Mouse (Mus musculus): Measurements from ENCODE around the gene 1700011L22Rik.

The 1700011L22Rik gene

DNA sequence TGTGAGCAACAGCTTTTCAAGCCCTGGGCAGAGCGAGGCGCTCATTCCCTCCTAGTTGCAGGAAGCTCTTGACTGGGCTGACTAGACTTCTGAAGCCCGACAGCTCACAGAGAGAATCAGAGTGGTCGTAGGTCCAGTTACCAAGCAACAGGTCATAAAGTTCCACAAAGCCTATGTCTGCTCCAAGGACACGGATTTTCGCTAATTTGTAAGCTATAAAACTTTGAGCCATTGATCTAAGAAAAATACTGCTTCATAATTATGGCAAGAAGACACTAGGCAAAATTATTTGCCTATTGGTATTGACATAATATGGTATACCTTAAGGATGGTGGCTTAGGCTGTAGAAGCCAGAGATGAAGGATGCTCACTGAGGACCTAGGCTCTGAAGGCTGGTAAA, at the start of gene 1700011L22Rik:
Gene 1700011L22Rik (minus strand): TSS at position 101 of the 400 bp plus-strand sequence.
- no peak for DNase-seq

DNA sequence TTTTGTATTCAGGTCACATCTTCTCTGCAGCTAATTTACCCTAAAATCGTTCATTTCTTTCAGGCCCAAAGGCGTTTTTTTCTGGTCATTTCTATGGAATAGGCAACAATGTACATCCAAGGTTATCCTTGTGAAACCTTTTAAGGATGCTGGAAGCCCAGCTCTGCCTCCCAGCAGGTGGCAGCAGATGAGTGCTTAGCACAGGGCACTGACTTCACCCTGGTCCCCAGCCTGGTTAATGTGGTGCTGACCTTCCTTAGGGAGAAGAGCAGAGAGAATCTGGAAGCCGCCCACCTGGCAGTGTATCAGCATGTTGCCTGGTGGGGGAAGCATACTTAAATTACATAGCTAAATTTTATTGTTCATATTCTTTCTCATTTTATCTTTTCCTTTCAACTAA, 49.4 kb upstream of the 1700011L22Rik start:
- DNase-seq: peak; percentile 90

GRCm38 (mm10) chr8:79295276-79296105, 47.1 kb upstream of the 1700011L22Rik start:
- DNase-seq: no peak

- peak; percentile 99 for DNase-seq
These were observed 46.4 kb upstream of the 1700011L22Rik start, which contains the start of gene Mmaa for GRCm38 (mm10) chr8:79294610-79295275. Gene Mmaa, minus strand, starts transcription at chr8:79294937.

DNA sequence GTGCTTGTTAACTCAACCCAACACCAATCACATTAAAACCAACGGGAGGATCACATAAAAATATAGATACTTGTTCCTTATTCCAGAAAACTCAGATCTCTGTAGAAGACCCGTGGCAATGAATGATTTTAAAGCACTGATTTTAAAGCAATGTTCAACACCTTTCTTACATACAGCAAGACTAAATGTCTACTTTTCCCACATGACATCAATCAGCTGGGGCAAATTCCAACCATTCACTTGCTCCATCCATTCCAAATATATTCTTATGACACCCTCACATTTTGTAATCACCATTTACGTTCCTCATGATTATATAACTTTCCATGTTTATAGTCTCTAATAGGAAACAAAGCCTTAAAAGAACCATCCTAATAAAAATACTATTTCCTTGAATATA, 45.5 kb upstream of the 1700011L22Rik start:
- DNase-seq: no peak

GRCm38 (mm10) chr8:79292712-79293264, 44.4 kb upstream of the 1700011L22Rik start:
- DNase-seq: no peak

DNA sequence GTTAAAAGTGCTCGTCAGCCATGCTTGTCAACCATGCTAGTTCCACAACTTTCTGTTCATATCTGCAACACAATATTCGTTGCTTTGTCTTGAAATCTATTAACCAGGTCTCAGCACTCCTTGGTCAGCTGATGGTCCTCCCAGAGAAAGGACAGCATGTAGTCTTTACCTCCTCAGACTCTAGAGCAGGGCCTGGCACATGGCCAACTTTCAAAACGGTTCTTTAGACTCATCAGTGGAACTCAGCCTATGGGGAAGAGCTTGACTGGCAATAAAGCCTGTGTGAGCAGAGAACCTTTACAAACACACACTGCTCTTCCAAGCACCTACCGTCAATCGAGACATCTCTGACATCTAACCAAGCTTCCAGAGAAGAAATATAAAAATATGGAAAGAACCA, 41.2 kb upstream of the 1700011L22Rik start:
- DNase-seq: peak; percentile 39

DNA sequence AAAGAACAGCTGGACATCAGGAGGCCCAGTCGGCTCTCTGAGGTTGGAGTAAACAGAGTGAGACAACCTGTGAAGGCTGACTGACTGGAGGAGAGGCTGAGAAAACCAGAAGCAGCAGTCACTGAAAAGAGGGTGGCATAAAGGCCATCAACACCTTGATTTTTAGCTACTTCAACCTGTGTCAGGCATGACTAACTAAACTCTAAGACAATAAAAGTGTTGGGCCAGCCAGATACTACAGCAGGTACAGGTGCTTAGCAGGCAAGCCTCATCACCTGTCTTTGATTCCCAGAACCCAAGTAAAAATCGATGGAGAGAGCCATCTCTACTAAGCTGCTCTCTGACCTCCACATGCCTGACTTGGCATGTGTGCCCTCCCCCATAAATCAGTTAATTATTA, 40.3 kb upstream of the 1700011L22Rik start:
- DNase-seq: no peak

DNA sequence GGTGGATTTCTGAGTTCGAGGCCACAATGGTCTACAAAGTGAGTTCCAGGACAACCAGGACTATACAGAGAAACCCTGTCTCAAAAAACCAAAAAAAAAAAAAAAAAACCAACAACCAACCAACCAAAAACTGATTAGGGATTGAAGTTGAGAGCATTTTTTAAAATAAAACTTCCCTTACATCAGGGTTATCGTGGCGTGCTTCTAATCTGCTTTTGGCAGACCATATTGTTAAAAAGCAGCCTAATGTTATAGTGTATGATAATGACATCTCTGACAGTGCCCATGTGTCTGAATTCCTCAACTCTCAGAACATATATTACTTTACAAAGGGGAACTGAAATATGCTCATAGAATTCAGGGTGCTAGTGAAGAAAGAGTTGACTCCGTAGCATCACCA, 39.9 kb upstream of the 1700011L22Rik start:
- no peak for DNase-seq

GRCm38 (mm10) chr8:79286424-79286823, 38.1 kb upstream of the 1700011L22Rik start:
- no peak for DNase-seq

GRCm38 (mm10) chr8:79284626-79285025, 36.3 kb upstream of the 1700011L22Rik start:
- DNase-seq: no peak

- DNase-seq: no peak
These were observed 33.1 kb upstream of the 1700011L22Rik start for GRCm38 (mm10) chr8:79281376-79281890.

DNA sequence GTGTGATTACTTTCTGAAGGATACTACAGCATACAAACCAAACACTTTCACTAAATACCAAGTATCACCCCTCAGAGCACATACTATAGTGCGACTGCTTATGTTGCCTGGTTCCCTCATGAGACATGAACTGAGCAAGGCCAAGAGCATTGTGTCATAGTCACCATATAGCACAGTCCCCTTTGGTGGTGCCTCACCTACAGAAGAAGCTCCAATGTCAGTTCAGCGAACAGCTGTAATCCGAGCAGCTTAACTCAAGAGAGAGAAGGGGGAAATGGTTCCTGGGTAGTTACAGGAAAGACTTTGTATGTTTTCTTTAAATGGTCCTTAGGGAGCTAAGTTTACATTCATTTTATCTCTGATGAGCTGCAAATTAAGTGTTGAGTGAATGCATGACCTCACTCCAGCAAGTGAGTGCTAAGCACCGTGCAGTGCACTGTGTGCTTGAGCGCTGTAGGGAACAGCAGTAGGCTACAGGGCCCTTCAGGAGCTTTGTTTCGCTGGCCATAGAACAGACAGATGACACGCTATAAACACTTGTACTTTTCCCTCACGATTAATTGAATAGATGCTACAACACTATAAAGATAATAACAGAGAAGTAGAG, 29.0 kb upstream of the 1700011L22Rik start:
- DNase-seq: no peak

GRCm38 (mm10) chr8:79274940-79275339, 26.6 kb upstream of the 1700011L22Rik start:
- DNase-seq: no peak

DNA sequence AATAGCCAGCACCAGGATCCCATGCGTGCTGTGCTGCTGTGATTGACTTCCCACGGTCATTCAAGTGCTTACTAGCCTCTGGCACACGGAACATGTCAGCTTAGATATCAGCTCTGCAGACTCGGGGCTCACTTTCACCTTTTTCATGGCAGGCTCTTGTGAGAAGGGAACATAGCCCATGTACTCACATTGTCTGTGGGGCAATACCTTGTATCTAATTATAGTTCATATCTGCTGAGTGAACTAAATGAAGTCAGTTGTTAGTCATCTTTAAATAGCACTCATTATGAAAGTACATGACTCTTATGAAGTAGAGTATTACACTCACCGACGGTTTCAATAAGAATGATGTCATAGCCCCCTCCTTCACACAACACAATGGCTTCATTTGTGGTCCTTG, 25.4 kb upstream of the 1700011L22Rik start:
- DNase-seq: no peak

- no peak for DNase-seq
These were observed 24.3 kb upstream of the 1700011L22Rik start for GRCm38 (mm10) chr8:79272676-79273075.

- DNase-seq: no peak
These were observed 20.6 kb upstream of the 1700011L22Rik start for GRCm38 (mm10) chr8:79268921-79269320.

- DNase-seq: no peak
These were observed 13.6 kb upstream of the 1700011L22Rik start for GRCm38 (mm10) chr8:79261920-79262319.

GRCm38 (mm10) chr8:79256076-79256705, 7.8 kb upstream of the 1700011L22Rik start:
- DNase-seq: no peak

- DNase-seq: no peak
These were observed 5.4 kb upstream of the 1700011L22Rik start for GRCm38 (mm10) chr8:79253742-79254141.

- no peak for DNase-seq
These were observed 4.9 kb downstream of the 1700011L22Rik start for GRCm38 (mm10) chr8:79243422-79243821.

DNA sequence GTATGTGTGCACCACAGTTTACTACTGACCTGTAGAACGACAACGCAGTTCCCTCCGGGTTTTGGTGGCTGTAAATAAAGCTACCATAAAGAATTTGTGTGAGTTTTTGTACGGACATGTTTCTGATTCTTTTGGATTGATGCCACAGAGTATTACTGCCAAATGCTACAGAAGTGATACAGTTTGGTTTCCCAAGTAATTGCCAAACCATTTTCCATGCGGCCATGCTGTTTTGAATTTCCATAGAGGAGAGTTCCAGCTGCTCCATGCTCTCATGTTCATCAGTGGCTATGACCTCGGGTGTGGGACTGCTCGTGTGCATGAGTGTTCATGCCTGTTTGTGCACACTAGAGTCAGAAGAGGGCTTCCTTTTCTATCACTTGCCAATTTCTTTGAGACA, 8.4 kb downstream of the 1700011L22Rik start:
- no peak for DNase-seq

- no peak for DNase-seq
These were observed 9.1 kb downstream of the 1700011L22Rik start for GRCm38 (mm10) chr8:79239320-79239719.

Measured in kidney, postnatal 10 days (tissue).